Mouse (Mus musculus) MEL (cell line): ENCODE measurements around the gene Rab37. TPM values are rescaled to one million over a fixed set of nuclear protein-coding genes. Genes with fewer than 3 reads are reported as not detected.
A peak's percentile ranks its signal among the peaks of the same experiment; 100 is the strongest.

Experiments
- DNase-seq: peaks from one replicate; pipeline ENCODE4 v3.0.0; 2011; ENCODE audit warnings: low read depth, low spot score
- H3K27ac ChIP-seq: 2 replicates; pipeline ENCODE4 v1.5.1; 2012; ENCODE audit warnings: low read depth, mild to moderate bottlenecking, control low read depth, low read length, moderate library complexity; ENCODE audit not compliant: control insufficient read depth
- H3K27me3 ChIP-seq, 2 experiments: fragments of 150-350 bp in 1 of 2; sonication (generic) in 1 of 2; 2 replicates each; pipeline ENCODE4 v1.6.1; 2012; ENCODE audit warnings: low read length in 2 of 2, mild to moderate bottlenecking in 2 of 2, improper control_type of control experiment in 1 of 2, moderate library complexity in 1 of 2; ENCODE audit not compliant: insufficient read depth in 2 of 2, control insufficient read depth in 1 of 2
- H3K36me3 ChIP-seq, 2 experiments: 2 replicates each; pipeline ENCODE4 v1.6.1; 2012 to 2014; ENCODE audit warnings: low read length in 2 of 2, improper control_type of control experiment in 1 of 2, inconsistent platforms in 1 of 2, mild to moderate bottlenecking in 1 of 2; ENCODE audit not compliant: insufficient read depth in 2 of 2, control insufficient read depth in 1 of 2
- H3K4me1 ChIP-seq, 2 experiments: fragments of 150-350 bp in 1 of 2; sonication (generic) in 1 of 2; 2 replicates each; pipeline ENCODE4 v1.6.1; 2012; ENCODE audit warnings: low read length in 2 of 2, improper control_type of control experiment in 1 of 2, mild to moderate bottlenecking in 1 of 2; ENCODE audit not compliant: insufficient read depth in 2 of 2, control insufficient read depth in 1 of 2
- H3K4me3 ChIP-seq, 2 experiments: fragments of 150-350 bp in 1 of 2; sonication (generic) in 1 of 2; 2 replicates each; pipeline ENCODE4 v1.5.1; 2012; ENCODE audit warnings: low read depth in 2 of 2, low read length in 2 of 2, mild to moderate bottlenecking in 2 of 2, moderate library complexity in 2 of 2, control low read depth in 1 of 2, improper control_type of control experiment in 1 of 2; ENCODE audit not compliant: control insufficient read depth in 1 of 2, insufficient read depth in 1 of 2
- H3K79me2 ChIP-seq: 2 replicates; pipeline ENCODE4 v1.6.1; 2012; ENCODE audit warnings: mild to moderate bottlenecking, low read length, moderate library complexity; ENCODE audit not compliant: control insufficient read depth, poor library complexity, insufficient read depth
- H3K9ac ChIP-seq: 2 replicates; pipeline ENCODE4 v1.6.1; 2012; ENCODE audit warnings: low read depth, mild to moderate bottlenecking, control low read depth, low read length, moderate library complexity; ENCODE audit not compliant: control insufficient read depth, poor library complexity, severe bottlenecking
- H3K9me3 ChIP-seq: fragments of 150-350 bp; sonication (generic); replicated peaks from 2 replicates; pipeline ENCODE4 v1.6.1; 2012; ENCODE audit warnings: mild to moderate bottlenecking, low read length, improper control_type of control experiment, moderate library complexity; ENCODE audit not compliant: insufficient read depth
- BHLHE40 ChIP-seq: IDR thresholded peaks from 2 replicates; pipeline ENCODE4 v1.6.1; 2012; ENCODE audit warnings: low read depth, mild to moderate bottlenecking, inconsistent platforms, low read length, improper control_type of control experiment, borderline replicate concordance
- CHD1 ChIP-seq: IDR thresholded peaks from 2 replicates; pipeline ENCODE4 v1.6.1; 2012; ENCODE audit warnings: low read depth, mild to moderate bottlenecking, inconsistent platforms, low read length, improper control_type of control experiment
- CHD2 ChIP-seq: IDR thresholded peaks from 2 replicates; pipeline ENCODE4 v1.6.1; 2011; ENCODE audit warnings: low read length, improper control_type of control experiment
- CTCF ChIP-seq, 3 experiments: IDR thresholded peaks in 2 of 3; conservative IDR thresholded peaks in 1 of 3; 2 replicates each; pipeline ENCODE4 v1.5.1; 2011 to 2012; ENCODE audit warnings: low read length in 3 of 3, low read depth in 2 of 3, mild to moderate bottlenecking in 2 of 3, improper control_type of control experiment in 1 of 3, inconsistent platforms in 1 of 3, mixed read lengths in 1 of 3, moderate library complexity in 1 of 3; ENCODE audit not compliant: control insufficient read depth in 1 of 3, insufficient read depth in 1 of 3, poor library complexity in 1 of 3, severe bottlenecking in 1 of 3
- E2F4 ChIP-seq: IDR thresholded peaks from 2 replicates; pipeline ENCODE4 v1.6.1; 2011; ENCODE audit warnings: low read depth, low read length, improper control_type of control experiment, borderline replicate concordance
- ELF1 ChIP-seq: IDR thresholded peaks from 2 replicates; pipeline ENCODE4 v1.6.1; 2014; ENCODE audit warnings: low read depth, mild to moderate bottlenecking, inconsistent platforms, low read length, improper control_type of control experiment, moderate library complexity
- EP300 ChIP-seq, 2 experiments: IDR thresholded peaks; 2 replicates each; pipeline ENCODE4 v1.6.1; 2011; ENCODE audit warnings: improper control_type of control experiment in 2 of 2, low read length in 2 of 2, low read depth in 1 of 2, mild to moderate bottlenecking in 1 of 2
- GABPA ChIP-seq: IDR thresholded peaks from 2 replicates; pipeline ENCODE4 v1.6.1; 2012; ENCODE audit warnings: low read depth, mild to moderate bottlenecking, inconsistent platforms, low read length, improper control_type of control experiment, moderate library complexity
- HCFC1 ChIP-seq: IDR thresholded peaks from 2 replicates; pipeline ENCODE4 v1.6.1; 2012; ENCODE audit warnings: low read depth, mild to moderate bottlenecking, inconsistent platforms, low read length, improper control_type of control experiment, moderate library complexity
- MAFK ChIP-seq: IDR thresholded peaks from 2 replicates; pipeline ENCODE4 v1.6.1; 2011; ENCODE audit warnings: low read depth, mild to moderate bottlenecking, low read length, improper control_type of control experiment, borderline replicate concordance
- MAX ChIP-seq: IDR thresholded peaks from 2 replicates; pipeline ENCODE4 v1.6.1; 2011; ENCODE audit warnings: low read length, improper control_type of control experiment
- MAZ ChIP-seq: IDR thresholded peaks from 2 replicates; pipeline ENCODE4 v1.6.1; 2012; ENCODE audit warnings: low read depth, mild to moderate bottlenecking, inconsistent platforms, low read length, improper control_type of control experiment
- MEF2A ChIP-seq: IDR thresholded peaks from 2 replicates; pipeline ENCODE4 v1.6.1; 2014; ENCODE audit warnings: low read depth, mild to moderate bottlenecking, inconsistent platforms, low read length, improper control_type of control experiment; ENCODE audit not compliant: poor library complexity, insufficient replicate concordance, severe bottlenecking; ENCODE audit errors: extremely low read depth
- MXI1 ChIP-seq: IDR thresholded peaks from 2 replicates; pipeline ENCODE4 v1.6.1; 2011; ENCODE audit warnings: mild to moderate bottlenecking, low read depth, low read length, improper control_type of control experiment
- MYC ChIP-seq: IDR thresholded peaks from 2 replicates; pipeline ENCODE4 v1.6.1; 2011; ENCODE audit warnings: low read depth, mild to moderate bottlenecking, low read length, improper control_type of control experiment, moderate library complexity
- NELFE ChIP-seq: IDR thresholded peaks from 2 replicates; pipeline ENCODE4 v1.6.1; 2011; ENCODE audit warnings: low read depth, low read length, improper control_type of control experiment
- NRF1 ChIP-seq: IDR thresholded peaks from 2 replicates; pipeline ENCODE4 v1.6.1; 2014; ENCODE audit warnings: low read depth, mild to moderate bottlenecking, inconsistent platforms, low read length, improper control_type of control experiment, moderate library complexity; ENCODE audit not compliant: poor library complexity, insufficient read depth, severe bottlenecking
- POLR2A ChIP-seq, 2 experiments: IDR thresholded peaks; 2 replicates each; pipeline ENCODE4 v1.6.1; 2011 to 2012; ENCODE audit warnings: low read length in 2 of 2, mild to moderate bottlenecking in 2 of 2, control low read depth in 1 of 2, improper control_type of control experiment in 1 of 2, low read depth in 1 of 2, moderate library complexity in 1 of 2; ENCODE audit not compliant: control insufficient read depth in 1 of 2, insufficient read depth in 1 of 2, poor library complexity in 1 of 2
- POLR2AphosphoS2 ChIP-seq: IDR thresholded peaks from 2 replicates; pipeline ENCODE4 v1.6.1; 2011; ENCODE audit warnings: low read length, improper control_type of control experiment
- POLR2AphosphoS5 ChIP-seq: IDR thresholded peaks from 2 replicates; pipeline ENCODE4 v1.6.1; 2012; ENCODE audit warnings: low read depth, borderline replicate concordance, mild to moderate bottlenecking, inconsistent platforms, low read length, moderate library complexity, mixed read lengths
- RAD21 ChIP-seq: IDR thresholded peaks from 2 replicates; pipeline ENCODE4 v1.6.1; 2011; ENCODE audit warnings: mild to moderate bottlenecking, low read depth, low read length, improper control_type of control experiment
- SIN3A ChIP-seq: IDR thresholded peaks from 2 replicates; pipeline ENCODE4 v1.6.1; 2012; ENCODE audit warnings: low read length, improper control_type of control experiment, inconsistent platforms
- SMC3 ChIP-seq: IDR thresholded peaks from 2 replicates; pipeline ENCODE4 v1.6.1; 2011; ENCODE audit warnings: low read depth, low read length, improper control_type of control experiment
- TAL1 ChIP-seq: IDR thresholded peaks from 2 replicates; pipeline ENCODE4 v1.6.1; 2012; ENCODE audit warnings: mild to moderate bottlenecking, inconsistent platforms, low read length, moderate library complexity, mixed read lengths
- TBP ChIP-seq: IDR thresholded peaks from 2 replicates; pipeline ENCODE4 v1.8.0; 2011; ENCODE audit warnings: low read depth, low read length, improper control_type of control experiment
- TCF12 ChIP-seq: IDR thresholded peaks from 2 replicates; pipeline ENCODE4 v1.6.1; 2014; ENCODE audit warnings: low read depth, mild to moderate bottlenecking, inconsistent platforms, low read length, improper control_type of control experiment, moderate library complexity
- UBTF ChIP-seq: IDR thresholded peaks from 2 replicates; pipeline ENCODE4 v1.6.1; 2012; ENCODE audit warnings: low read depth, mild to moderate bottlenecking, inconsistent platforms, low read length, improper control_type of control experiment, moderate library complexity, borderline replicate concordance; ENCODE audit not compliant: insufficient read depth
- USF1 ChIP-seq: IDR thresholded peaks from 2 replicates; pipeline ENCODE4 v1.6.1; 2014; ENCODE audit warnings: low read depth, mild to moderate bottlenecking, inconsistent platforms, low read length, improper control_type of control experiment, moderate library complexity
- USF2 ChIP-seq, 2 experiments: IDR thresholded peaks; 2 replicates each; pipeline ENCODE4 v1.6.1; 2011 to 2012; ENCODE audit warnings: improper control_type of control experiment in 2 of 2, low read length in 2 of 2, borderline replicate concordance in 1 of 2, inconsistent platforms in 1 of 2, low read depth in 1 of 2, mild to moderate bottlenecking in 1 of 2; ENCODE audit not compliant: insufficient read depth in 1 of 2
- ZC3H11A ChIP-seq: IDR thresholded peaks from 2 replicates; pipeline ENCODE4 v1.6.1; 2012; ENCODE audit warnings: low read depth, mild to moderate bottlenecking, inconsistent platforms, low read length, improper control_type of control experiment
- ZKSCAN1 ChIP-seq: IDR thresholded peaks from 2 replicates; pipeline ENCODE4 v1.6.1; 2012; ENCODE audit warnings: low read depth, mild to moderate bottlenecking, inconsistent platforms, low read length, improper control_type of control experiment, moderate library complexity
- ZMIZ1 ChIP-seq: IDR thresholded peaks from 2 replicates; pipeline ENCODE4 v1.6.1; 2012; ENCODE audit warnings: low read depth, mild to moderate bottlenecking, inconsistent platforms, low read length, improper control_type of control experiment, moderate library complexity
- ZNF384 ChIP-seq: IDR thresholded peaks from 2 replicates; pipeline ENCODE4 v1.6.1; 2012; ENCODE audit warnings: low read depth, mild to moderate bottlenecking, inconsistent platforms, low read length, improper control_type of control experiment
- polyA plus RNA-seq, 2 experiments: library from polyadenylated mRNA; stranded (reverse) in 1 of 2; unstranded in 1 of 2; fragments of >175 nt in 1 of 2; fragments of >200 nt in 1 of 2; gene quantifications; 2 replicates each; pipeline versions ENCODE4 v1.2.1 to v1.2.4; 2012; ENCODE audit warnings: low replicate concordance in 2 of 2, low read depth in 1 of 2; ENCODE audit not compliant: insufficient read length in 2 of 2, insufficient read depth in 1 of 2, missing spikeins in 1 of 2
- total RNA-seq: library from RNA; depleted of rRNA; stranded (reverse); fragments of 300-350 nt; gene quantifications from 2 replicates; pipeline ENCODE4 v1.2.3, GENCODE M21; 2012

Rab37 gene
- total and polyA plus RNA-seq, 3 experiments: 14.6 to 20.6 TPM; not detected in 1

GRCm38 (mm10) chr11:115184973-115185372 lies 93.7 kb downstream of the Rab37 start (continued):
- TF ChIP-seq HCFC1 (0 out of 2 replicates have a peak, but pooled peaks have one; percentile 34), USF1 (no peak), E2F4 (no peak), MAX (no peak), TAL1 (no peak), ELF1 (peak; percentile 52; the same call in 1 of the 2 replicates), GABPA (no peak)

- H3K4me3 ChIP-seq: peak within 1 kb of the TSS; percentile 93 to 97
- peak; percentile 100 for DNase-seq
- peak within 1 kb of the TSS; percentile 87 for H3K9ac ChIP-seq
- peaks cover 18 to 38% of the 10 kb centered on the region in 2 experiments for H3K4me1 ChIP-seq
- H3K27me3 ChIP-seq: no peaks in the 10 kb centered on the region
- peaks cover 6 to 46% of the 10 kb centered on the region in 2 experiments for H3K36me3 ChIP-seq
- no peaks in the 10 kb centered on the region for H3K9me3 ChIP-seq
- H3K27ac ChIP-seq: peak within 1 kb of the TSS; percentile 84
- H3K79me2 ChIP-seq: peaks cover 31% of the 10 kb centered on the region
- TF ChIP-seq ZKSCAN1 (peak; percentile 39; the same call in 1 of the 2 replicates), TCF12 (peak; percentile 69), GABPA (peak; percentile 49), ZC3H11A (0 out of 2 replicates have a peak, but pooled peaks have one; percentile 14), MAX (peak; percentile 82), CHD1 (peak; percentile 87; the same call in 1 of the 2 replicates), CTCF (IDR thresholded peaks at IDR 0.05 in 2 of 3, conservative IDR thresholded peaks at IDR 0.05 in 1 of 3; ENCODE audit: control insufficient read depth in 1 of 3, insufficient read depth in 1 of 3, low read depth in 2 of 3, low read length in 3 of 3, poor library complexity in 1 of 3, severe bottlenecking in 1 of 3) (no peak), BHLHE40 (0 out of 2 replicates have a peak, but pooled peaks have one; percentile 32), EP300 (IDR thresholded peaks at IDR 0.05; ENCODE audit: low read depth in 1 of 2, low read length in 2 of 2) (peak in 1 of 2 experiments; percentile 30; a peak in 1 of 4 replicates), MAZ (peak; percentile 97), ZNF384 (peak; percentile 21; the same call in 1 of the 2 replicates), SMC3 (no peak), MYC (peak; percentile 48; the same call in 1 of the 2 replicates), ELF1 (peak; percentile 100), NELFE (peak; percentile 89), POLR2A (IDR thresholded peaks at IDR 0.05; ENCODE audit: control insufficient read depth in 1 of 2, insufficient read depth in 1 of 2, low read depth in 1 of 2, low read length in 2 of 2, poor library complexity in 1 of 2) (peak; percentile 80 to 89), SIN3A (peak; percentile 99), POLR2AphosphoS5 (no peak), CHD2 (peak; percentile 41; the same call in 1 of the 2 replicates), NRF1 (peak; percentile 98), MAFK (peak; percentile 31; the same call in 1 of the 2 replicates), ZMIZ1 (peak; percentile 83), TBP (peak; percentile 58; the same call in 1 of the 2 replicates), E2F4 (no peak), USF2 (IDR thresholded peaks at IDR 0.05; ENCODE audit: borderline replicate concordance in 1 of 2, insufficient read depth in 1 of 2, low read depth in 1 of 2, low read length in 2 of 2) (0 out of 4 replicates have a peak, but pooled peaks of 1 of the 2 experiments have one; percentile 21), UBTF (0 out of 2 replicates have a peak, but pooled peaks have one; percentile 72), HCFC1 (peak; percentile 99), POLR2AphosphoS2 (peak; percentile 88), MEF2A (peak; percentile 77; the same call in 1 of the 2 replicates), MXI1 (peak; percentile 97), RAD21 (no peak)
Measured at GRCm38 (mm10) chr11:115187224-115187639, 96.0 kb downstream of the Rab37 start, which contains the start of gene Tmem104. Gene Tmem104, plus strand, starts transcription at chr11:115187487.
